Mouse (Mus musculus) monocyte, adult 2 months (primary cell): Measurements from ENCODE around the gene Qars.
A peak's percentile ranks its signal among the peaks of the same experiment; 100 is the strongest.

Experiments used
- DNase-seq, 2 experiments: peaks; one replicate each; pipeline ENCODE4 v3.0.0; 2022; ENCODE audit warnings: low spot score in 2 of 2, low read depth in 1 of 2

Qars gene

DNA sequence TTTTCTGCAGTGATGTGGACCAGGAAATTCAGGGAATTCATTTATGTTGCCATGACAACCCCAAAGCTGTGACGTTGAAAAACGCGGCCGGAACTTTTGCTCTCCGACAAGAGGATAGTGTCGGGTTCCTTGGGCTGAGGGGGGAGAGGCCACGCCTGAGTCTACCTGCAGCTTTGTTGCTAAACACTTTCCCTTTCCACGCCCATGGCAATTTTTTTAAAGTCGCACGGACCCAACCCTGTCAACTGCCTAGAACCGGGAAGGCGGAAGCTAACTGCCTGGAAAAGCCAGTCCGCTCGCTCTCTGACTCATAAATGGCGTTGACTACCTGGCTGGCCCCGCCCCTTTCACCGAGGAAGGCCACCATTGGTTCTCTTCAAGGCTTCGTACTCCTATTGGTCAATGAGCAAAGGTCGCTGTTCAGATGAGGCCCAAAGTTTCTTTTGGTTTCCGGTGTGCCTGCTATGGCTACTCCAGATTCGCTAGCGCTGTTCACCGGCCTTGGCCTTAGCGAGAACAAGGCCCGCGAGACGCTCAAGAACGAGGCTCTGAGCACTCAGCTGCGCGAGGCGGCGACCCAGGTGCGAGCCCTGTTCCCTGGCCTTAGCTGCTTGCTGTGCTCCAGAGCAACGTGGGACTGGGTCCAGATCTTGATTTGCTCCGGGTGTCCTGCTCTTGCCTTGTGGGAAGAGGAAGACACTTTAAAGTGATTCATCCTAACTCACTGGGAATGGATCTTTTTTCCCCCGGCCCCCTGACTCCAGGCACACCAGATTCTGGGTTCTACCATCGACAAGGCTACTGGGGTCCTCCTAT, at the start of gene Qars:
Qars (plus strand) TSS at position 88 of the 816 bp plus-strand sequence.
- peak; percentile 86 to 87 for DNase-seq

DNA sequence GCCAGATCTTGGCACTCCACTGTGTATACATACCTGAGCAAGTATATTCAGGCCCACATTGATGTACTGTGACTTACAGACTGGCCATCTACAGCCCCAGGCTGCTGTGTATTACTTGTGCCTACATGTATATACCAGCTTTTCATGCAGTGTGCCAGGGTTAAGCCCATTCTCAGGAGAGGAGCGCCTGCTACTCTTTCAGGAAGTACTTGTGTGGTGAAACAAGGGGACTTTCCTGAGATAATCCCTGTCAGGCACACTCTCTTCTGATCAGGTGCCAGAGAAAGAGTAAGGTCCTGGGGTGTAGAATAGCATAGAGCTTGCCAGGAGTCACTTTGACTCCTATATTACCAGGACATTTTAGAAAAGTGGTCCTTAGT, 47.6 kb upstream of the Qars start:
- peak in 1 of 2 experiments; percentile 14 for DNase-seq

DNA sequence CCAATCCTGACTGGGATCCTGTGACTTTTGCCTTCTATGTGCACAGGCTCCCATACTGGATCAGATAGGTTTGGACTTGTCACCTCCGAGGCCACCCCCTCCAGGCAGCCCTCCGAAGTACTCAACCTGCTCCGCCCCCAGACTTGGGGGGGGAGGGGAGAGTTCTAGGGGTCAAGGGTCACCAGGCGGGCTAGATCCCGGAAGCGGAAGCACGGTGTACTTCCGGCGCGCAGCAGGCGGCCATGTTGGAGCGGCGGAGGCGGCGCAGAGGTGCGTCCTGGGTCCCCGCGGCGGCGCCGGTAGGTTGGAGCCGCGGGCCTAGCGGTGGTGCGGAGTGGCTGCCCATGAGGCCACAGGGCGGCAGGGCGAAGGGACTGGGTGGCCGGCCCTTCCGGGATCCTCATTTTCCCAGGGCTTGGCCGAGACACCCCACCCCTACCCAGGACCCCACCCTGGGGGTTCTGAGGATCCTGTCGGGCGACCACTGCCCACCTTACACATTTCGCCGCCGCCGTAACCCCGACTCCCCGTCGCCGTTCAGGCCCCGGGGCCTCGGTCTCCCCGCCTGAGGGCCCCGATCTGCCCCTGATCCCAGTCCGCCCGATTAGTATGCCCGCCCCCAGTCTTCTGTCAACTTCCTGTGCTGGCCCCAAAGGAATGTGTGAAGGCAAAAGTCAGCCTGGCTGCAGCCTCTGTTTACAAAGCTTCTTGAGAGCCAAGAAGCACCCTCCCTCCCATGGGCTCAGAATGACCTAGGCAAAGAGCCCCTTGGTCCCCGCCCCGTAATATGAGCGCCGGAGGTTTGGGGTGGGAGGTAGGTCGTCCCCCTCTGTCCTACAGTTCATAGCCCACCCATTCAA, 47.0 kb upstream of the Qars start, which contains the start of gene Ccdc71:
Ccdc71 (plus strand) TSS at position 209 of the 860 bp plus-strand sequence.
- peak; percentile 43 to 64 for DNase-seq

DNA sequence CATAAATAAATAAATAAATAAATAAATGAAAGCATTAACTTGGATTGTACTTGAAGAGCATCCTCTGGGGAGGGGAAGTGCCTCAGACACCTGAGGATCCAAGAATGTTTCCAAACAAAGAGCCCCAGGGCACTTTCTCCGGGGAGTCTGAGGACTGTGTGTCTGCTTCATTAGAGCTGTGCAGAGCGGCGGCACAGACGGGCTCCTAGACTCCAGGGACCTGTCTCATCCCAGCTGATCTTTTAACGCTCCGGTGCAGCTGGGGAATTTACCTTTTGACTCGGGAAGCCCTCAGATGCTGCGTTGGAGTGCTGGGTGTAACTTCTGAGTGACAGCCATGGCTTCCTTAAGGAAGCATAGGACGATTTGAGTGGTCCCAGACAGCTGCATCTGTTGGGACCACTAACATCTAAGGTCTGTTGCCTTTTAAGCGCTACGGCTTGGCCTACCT, 46.3 kb upstream of the Qars start, which contains the start of gene Klhdc8b:
Klhdc8b (minus strand) TSS at position 401 of the 451 bp plus-strand sequence.
- DNase-seq: no peak

DNA sequence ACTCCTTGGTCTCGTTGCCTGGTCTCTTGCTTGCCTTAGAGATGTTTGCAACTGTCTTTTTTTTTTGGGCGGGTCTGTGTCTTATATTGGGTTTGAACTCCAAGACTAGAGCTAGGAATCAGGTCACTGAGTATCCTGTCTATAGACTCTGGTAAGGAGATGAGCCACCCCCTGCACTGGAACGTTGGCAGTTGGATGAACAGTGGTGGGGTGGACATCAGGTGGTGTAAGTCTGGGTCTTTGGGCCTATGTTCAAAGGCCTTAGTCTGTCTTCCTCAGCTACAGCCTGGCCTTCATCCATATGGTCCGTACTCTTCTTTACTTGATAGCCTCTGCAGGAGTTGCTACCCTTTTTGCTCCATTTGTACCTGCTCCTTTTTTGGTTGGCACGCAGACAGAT, 45.8 kb upstream of the Qars start:
- no peak for DNase-seq

DNA sequence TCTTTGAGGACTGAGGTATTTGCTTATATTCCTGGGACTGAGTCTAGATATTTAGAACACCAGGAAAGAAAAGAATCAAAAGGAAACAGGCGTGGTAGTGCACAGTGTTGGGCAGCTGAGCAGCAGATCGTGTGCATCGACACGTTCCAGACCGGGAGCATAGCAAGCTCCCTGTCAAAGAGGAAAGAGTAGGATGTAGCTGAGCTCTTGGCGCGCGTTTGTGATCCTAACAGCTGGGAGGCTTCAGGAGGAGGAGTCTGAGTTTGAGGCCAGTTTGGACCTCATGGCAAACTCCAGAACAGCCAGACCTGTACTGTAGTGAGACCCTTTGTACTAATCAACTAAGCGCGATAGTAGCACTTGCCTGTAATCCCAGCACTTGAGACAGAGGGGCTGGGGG, 45.3 kb upstream of the Qars start:
- DNase-seq: no peak

DNA sequence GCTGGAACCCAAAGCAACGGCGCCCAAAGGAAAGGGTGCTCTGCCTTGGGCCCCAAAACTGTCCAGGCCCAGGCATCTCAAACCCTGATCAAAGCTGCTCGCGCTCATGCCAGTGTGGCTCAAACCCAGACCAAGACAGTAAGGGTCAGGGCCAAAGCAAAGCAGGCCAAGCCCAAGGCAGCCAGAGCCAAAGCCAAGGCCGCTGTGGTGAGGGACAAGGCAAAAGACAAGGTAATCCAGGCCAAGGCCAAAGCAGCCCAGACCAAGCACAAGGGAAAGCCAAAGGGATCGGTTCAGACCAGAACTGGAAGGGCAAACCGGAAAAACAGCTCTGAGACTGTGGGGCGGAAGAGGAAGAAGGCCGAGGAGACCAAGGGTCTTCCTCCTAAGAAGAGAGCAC, 43.8 kb upstream of the Qars start:
- no peak for DNase-seq

DNA sequence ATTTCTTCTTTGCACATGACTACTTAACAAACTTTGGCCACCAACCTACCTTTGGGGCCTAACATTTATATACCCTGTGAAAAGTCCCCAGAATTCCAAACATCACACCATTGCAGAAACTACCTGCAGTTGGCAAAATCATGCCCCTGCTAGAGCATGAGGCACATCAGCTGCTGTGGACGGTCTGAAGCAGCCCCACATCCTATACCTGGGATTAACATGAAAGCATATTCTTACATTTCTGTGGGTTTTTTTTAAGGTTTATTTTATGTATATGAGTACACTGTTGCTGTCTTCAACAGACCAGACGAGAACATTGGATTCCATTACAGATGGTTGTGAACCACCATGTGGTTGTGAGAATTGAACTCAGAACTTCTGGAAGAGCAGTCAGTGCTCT, 41.3 kb upstream of the Qars start:
- no peak for DNase-seq

DNA sequence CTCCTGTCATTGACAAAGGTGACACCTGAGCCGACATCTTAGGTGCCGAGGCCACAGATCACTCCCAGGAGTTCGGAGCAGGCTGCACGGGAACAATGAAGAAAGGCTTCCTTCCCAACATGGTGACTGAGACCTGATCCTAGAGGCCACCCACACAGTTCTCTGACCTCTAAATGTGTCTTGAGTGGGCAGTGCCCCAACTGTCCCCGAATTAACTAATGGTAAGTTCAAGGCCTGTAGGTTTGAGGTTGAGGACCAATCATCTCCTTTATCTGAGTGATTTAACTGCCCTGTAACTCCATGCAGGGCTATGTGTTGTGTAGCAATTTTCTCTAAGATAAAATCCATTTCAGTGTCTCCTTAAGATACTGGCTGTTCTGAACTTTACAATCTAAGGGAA, 38.1 kb upstream of the Qars start:
- DNase-seq: no peak

DNA sequence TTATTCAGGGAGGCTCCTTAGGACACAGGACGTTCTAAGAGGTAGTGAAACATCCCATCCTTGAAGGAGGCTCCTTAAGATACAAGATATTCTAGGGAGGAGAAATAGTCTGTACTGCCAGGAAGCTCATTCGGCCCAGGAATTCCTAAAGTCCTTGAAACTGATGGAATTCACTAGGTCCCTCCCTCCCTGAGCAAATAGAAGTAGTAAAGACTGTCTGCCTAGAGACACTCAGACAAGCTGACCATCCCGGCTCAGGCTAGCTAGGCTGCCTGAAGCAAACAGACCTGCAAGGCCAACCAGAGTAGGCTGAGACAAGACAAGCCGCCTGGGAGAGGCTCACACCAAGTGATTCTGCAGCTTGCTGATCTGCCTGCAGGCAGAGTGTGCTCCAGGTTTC, 37.7 kb upstream of the Qars start:
- DNase-seq: no peak

DNA sequence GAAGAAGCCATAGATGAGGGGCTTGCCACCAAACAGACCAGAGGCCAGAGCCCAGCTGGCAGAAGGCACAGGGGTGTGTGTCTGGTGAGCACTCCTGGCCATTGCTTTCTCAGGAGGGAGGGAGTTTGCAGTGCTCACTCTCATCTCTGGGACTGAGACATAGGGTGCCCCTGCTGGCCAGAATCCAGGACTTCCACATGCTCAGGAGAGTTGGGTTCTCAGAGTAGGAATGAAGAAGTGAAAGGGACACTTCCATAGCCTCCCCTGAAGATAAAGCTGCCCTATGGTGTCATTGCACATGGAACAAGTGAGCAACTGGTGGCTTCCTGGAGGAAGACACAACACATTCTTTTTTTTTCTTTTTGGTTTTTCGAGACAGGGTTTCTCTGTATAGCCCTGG, 33.0 kb upstream of the Qars start:
- no peak for DNase-seq

DNA sequence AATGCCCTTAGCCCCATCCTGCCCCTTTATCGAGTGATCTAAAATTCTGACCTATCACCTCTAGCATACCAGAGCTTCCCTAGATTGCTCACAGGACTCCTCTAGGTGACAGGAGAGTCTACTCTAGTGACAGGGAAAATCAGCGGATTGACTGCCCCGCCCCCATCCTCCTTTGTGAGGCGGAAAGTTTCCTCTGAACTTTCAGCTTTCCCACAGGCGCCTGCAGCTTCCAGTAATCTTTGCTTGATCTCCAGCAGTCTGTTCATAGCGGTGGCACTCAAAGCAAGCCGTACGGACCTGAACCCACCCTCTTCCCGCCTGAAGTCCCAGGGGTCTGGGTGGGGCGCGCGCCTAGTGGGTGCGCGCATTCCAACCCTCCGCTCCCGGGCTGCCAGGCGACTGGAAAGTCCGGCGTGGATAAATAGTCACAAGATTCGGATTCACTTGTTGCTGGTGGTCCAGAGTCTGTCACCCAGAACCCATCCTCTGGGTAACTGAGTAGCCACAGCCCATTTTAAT, 28.8 kb upstream of the Qars start:
- no peak for DNase-seq

DNA sequence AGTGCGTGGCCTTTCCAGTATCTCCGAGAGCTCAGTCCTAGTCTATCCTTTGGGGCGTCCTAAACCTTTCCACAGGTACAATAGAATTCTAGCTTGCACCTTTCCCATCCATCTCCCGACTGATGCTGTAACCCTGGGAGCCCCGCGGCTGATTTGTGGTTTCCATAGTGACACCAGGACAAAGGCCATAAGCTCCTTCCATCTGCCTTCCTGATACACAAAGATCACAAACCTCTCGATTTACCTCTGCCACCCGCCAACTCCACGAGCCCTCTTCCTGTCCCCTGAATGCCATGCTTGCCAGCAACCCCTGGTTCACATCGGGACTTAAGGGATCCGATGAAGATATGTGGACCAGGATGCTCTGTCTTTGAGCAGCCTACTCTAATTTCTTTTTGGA, 28.3 kb upstream of the Qars start:
- DNase-seq: no peak

DNA sequence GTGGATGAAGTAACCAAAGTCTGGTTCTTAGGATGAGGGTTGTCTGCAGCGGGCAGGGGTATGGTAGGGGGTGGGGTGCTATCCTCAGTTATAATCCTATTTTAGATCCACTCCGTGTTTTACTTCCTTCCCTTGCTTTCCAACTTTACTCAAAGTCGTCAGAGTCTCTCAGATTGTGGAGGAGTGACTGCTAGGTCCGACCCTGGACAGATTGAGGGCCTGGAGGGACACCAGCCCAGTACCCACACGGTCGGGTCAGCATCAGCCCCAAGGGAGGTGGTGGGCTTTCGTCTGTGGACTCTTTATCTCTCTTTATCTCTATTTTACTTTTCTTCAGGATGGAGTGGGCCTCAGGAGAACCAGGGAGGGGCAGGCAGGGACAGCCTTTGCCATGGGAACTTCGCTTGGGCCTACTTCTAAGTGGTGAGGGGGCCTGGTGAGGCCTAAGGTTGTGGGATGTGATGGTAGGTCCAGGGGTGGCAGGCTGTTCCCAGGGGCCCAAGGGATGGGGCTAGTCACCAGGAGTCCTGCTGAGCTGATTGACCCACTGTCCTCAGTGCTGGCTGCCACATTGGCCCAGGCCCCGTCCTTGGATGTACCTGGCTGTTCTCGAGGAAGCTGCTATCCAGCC, 27.7 kb upstream of the Qars start, which contains the start of gene Lamb2:
Lamb2 (plus strand) TSS at position 16 of the 631 bp plus-strand sequence.
- no peak for DNase-seq

DNA sequence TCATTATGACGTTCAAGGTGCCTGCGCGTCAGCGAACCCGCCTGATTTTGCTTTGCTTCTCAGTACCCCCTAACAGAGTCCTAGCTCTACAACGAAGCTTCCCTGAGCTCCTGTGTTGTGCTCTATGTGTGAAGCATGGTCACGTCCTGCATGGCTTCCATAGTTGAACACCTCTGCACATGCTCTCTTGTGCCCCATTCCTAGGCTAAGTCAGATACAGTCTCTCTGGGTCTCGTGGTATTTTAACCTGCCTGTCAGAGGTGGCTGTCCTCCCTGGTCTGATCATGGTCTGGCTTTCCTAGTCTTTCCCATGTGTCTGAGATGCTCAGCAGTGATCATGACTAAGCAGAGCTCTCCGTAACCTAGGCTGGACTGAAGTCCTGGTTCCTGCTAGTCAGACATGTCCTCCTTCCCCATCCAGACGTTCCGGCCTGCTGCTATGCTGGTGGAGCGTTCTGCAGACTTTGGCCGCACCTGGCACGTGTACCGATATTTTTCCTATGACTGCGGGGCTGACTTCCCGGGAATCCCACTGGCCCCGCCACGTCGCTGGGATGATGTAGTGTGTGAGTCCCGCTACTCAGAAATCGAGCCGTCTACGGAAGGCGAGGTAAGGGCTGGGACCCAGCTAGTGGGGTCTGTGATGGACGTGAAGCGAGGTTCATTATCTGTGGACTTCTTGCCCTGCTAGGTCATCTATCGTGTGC, 26.5 kb upstream of the Qars start:
- DNase-seq: no peak

DNA sequence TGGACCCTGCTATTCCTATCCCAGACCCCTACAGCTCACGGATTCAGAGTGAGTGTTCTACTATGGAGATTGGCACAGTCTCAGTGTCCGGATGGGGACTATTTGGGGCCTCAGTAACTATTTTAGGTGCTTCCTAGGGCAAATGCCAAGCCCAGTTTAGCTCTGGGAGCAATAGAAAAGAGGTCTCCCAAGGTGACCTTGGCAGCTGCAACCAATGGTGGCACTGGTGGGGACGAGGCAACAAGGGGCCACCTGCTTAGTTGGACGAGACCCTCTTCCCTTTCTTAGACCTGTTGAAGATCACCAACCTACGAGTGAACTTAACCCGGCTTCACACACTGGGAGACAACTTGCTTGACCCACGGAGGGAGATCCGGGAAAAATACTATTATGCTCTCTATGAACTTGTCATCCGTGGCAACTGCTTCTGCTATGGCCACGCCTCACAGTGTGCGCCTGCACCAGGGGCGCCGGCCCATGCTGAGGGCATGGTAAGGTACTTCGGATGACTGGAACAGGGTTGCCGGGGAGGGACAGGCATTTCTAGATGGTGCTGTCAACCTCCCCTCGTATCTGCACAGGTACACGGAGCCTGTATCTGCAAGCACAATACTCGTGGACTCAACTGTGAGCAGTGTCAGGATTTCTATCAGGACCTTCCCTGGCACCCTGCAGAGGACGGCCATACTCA, 25.8 kb upstream of the Qars start:
- no peak for DNase-seq

DNA sequence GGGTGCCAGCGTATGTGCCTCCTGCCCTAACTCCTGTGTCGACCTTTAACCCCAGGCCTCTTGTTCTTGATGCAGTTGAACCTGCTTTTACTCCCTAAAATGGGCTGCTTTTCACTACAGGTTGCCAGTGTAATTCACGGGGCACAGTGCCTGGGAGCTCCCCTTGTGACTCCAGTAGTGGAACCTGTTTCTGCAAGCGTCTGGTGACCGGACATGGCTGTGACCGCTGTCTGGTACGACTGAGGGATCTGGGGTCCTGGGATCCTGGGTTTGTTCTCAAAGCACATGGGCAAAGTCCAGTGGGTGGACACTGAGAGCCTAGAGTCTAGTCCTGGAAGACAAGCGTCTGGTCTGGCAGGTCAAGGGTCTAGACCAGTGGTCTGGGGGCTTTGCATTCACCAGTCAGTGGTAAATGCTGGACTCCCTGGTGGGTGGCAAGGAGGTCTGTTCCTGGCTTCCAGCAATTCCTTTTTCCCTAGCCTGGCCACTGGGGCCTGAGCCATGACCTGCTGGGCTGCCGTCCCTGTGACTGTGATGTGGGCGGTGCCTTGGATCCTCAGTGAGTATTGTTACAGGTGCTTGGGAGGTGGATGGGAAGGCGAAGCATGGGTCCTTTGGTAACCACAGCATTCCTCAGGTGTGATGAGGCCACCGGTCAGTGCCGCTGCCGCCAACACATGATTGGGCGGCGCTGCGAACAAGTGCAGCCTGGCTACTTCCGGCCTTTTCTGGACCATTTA, 24.3 kb upstream of the Qars start:
- DNase-seq: no peak

DNA sequence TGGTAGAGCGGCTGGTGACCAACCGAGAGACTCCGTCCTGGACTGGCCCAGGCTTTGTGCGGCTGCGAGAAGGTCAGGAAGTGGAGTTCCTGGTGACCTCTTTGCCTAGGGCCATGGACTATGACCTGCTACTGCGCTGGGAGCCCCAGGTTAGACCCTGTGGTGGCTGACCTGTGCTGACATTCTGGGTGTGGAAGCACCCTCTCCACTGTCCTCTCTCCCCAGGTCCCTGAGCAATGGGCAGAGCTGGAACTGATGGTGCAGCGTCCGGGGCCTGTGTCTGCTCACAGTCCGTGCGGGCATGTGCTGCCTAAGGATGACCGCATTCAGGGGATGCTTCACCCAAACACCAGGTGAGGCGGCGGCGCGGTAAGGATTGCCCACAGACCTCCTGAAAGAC, 23.5 kb upstream of the Qars start:
- DNase-seq: no peak

DNA sequence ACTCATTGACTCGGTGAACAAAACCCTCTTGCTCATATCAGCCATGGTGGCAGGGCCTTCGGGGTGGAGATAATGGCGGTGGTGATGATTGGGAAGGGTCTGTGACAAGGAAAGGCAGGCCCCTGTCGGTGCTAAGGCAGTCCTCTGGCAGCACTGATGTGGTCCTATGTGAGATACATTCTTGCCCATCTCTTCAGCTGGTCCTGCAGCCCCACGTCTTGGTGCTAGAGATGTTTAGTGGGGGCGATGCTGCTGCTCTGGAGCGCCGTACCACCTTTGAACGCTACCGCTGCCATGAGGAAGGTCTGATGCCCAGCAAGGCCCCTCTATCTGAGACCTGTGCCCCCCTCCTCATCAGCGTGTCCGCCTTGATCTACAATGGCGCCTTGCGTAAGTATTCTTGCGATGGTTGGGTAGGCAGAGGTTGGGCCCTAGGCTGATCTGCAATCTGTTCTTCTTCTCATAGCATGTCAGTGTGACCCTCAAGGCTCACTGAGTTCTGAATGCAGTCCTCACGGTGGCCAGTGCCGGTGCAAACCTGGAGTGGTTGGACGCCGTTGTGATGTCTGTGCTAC, 22.1 kb upstream of the Qars start:
- no peak for DNase-seq
